Mouse (Mus musculus) kidney, postnatal 4 days (tissue): ENCODE results near the gene Nat8f2.

Source experiments
- DNase-seq, 2 experiments: peaks; one replicate each; pipeline ENCODE4 v3.0.0; 2021; ENCODE audit warnings: mixed read lengths in 2 of 2

Gene Nat8f2

GRCm38 (mm10) chr6:85820837-85821236 is 48.1 kb downstream of the Nat8f2 start, which contains the start of the genes Nat8f6 and Nat8f5:
TSS of gene Nat8f6 (minus strand) at chr6:85820954.
TSS of gene Nat8f5 (minus strand) at chr6:85820972.
- no peak for DNase-seq

- DNase-seq: no peak
Measured at GRCm38 (mm10) chr6:85818338-85818737, 50.6 kb downstream of the Nat8f2 start.
